Mouse (Mus musculus) kidney, adult 2 months (tissue): ENCODE measurements around the gene Tubb3. TPM values are rescaled to one million over a fixed set of nuclear protein-coding genes. Genes with fewer than 3 reads are reported as not detected.
"Not testable (repeated sequence)": the region's sequence is repeated elsewhere in the genome, so short reads cannot be mapped to it uniquely, and the experiment has no call there.

Experiments
- DNase-seq: peaks from one replicate; pipeline ENCODE4 v3.0.0; 2021
- H3K27ac ChIP-seq: fragments of 200-500 bp; 2 replicates; pipeline ENCODE4 v1.5.1; 2012; ENCODE audit warnings: low read depth, low read length, control low read depth, inconsistent platforms; ENCODE audit not compliant: insufficient read depth
- H3K27me3 ChIP-seq: fragments of 200-500 bp; replicated peaks from 2 replicates; pipeline ENCODE4 v1.6.1; 2012; ENCODE audit warnings: mild to moderate bottlenecking, moderate library complexity, low read length, inconsistent platforms; ENCODE audit not compliant: control insufficient read depth, insufficient read depth
- H3K36me3 ChIP-seq: fragments of 200-500 bp; 2 replicates; pipeline ENCODE4 v1.6.1; 2012; ENCODE audit warnings: mild to moderate bottlenecking, moderate library complexity, low read length, inconsistent platforms; ENCODE audit not compliant: control insufficient read depth, insufficient read depth
- H3K4me1 ChIP-seq: fragments of 200-500 bp; 2 replicates; pipeline ENCODE4 v1.6.1; 2011; ENCODE audit warnings: low read length; ENCODE audit not compliant: control insufficient read depth, insufficient read depth
- H3K4me3 ChIP-seq: fragments of 200-500 bp; 2 replicates; pipeline ENCODE4 v1.5.1; 2011; ENCODE audit warnings: mild to moderate bottlenecking, low read depth, low read length, control low read depth; ENCODE audit not compliant: insufficient read depth
- CTCF ChIP-seq: fragments of 200-500 bp; conservative IDR thresholded peaks from 2 replicates; pipeline ENCODE4 v1.5.1; 2011; ENCODE audit warnings: low read depth, mild to moderate bottlenecking, control low read depth, low read length, moderate library complexity, mixed read lengths; ENCODE audit not compliant: insufficient read depth, insufficient read length
- POLR2A ChIP-seq: fragments of 200-500 bp; IDR thresholded peaks from one replicate; pipeline ENCODE4 v1.6.1; 2011; ENCODE audit warnings: low read depth, low read length, control low read depth
- WGBS: fragments of 180-500 bp; shearing (Covaris S2); methylation state at CpG from one replicate; pipeline ENCODE4 v1.1.7; 2018; 5-methylcytosine and 5-hydroxymethylcytosine counted together
- polyA plus RNA-seq: library from polyadenylated mRNA; depleted of rRNA; stranded (reverse); fragments of >200 nt; gene quantifications from 2 replicates; pipeline ENCODE4 v1.2.3, GENCODE M21; 2012

The Tubb3 gene
- polyA plus RNA-seq, 1 experiment: 12.0 TPM

DNA sequence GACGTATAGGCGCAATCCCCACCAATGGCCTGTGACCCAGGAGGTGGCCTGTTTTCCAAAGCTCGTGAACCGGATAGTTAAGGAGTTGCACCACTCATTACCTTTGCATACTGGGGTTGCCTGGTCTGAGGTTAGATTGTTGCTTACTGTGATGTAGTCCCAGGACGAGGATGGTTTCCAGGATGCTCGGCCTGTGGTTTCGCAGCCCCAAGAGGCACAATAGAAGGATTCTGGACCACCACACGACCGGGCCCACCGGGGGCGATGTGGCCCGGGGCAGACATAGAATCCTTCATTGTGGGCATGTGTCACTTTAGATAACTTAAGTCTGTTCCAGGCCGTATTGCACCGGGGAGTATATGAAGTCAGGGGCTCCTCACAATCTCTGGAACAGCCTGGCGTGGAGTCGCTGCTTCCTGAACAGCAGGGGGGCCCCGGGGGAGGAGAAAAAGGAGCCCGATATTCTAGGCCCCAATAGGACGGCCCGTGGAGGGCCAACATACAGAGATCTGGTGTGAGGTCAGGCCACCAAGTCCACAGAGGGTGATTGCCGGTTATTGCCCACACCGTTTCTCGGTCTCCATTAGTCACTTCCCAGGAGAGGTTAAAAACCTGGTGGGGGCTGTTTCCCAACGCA, 16.5 kb downstream of the Tubb3 start:
- Histone ChIP-seq H3K36me3 (no peaks in the 10 kb centered on the region), H3K4me3 (no peak overlapping the region), H3K27me3 (no peaks in the 10 kb centered on the region), H3K27ac (no peak overlapping the region), H3K4me1 (peaks cover 1% of the 10 kb centered on the region; the same call in 1 of the 2 replicates)
- no peak for DNase-seq
- TF ChIP-seq CTCF (no peak), POLR2A (no peak)
- 98% methylated on average over 24 of the region's 24 CpGs for WGBS

DNA sequence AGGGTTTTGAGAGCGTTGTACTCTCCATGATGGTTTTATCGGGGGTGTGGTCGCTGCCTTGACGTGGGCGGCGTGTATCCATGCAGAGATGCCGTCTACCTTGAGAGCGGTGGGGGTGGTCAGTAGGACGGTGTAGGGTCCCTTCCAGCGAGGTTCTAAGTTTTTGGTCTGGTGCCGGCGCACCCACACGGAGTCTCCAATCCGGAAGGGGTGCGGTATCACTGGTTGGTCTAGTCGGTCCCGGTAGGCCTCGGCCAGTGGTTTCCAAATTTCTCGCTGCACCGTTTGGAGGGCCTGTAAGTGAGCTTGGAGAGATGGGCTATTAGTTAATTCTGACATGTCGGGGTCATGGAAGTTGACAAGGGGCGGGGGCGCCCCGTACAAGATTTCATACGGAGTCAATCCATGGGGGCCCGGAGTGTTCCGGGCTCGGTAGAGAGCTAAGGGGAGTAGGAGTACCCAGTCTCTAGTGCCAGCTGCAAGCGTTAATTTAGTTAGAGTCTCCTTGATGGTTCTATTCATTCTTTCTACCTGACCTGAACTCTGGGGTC, 17.2 kb downstream of the Tubb3 start:
- Histone ChIP-seq H3K27me3 (no peaks in the 10 kb centered on the region; the same call in 1 of the 2 replicates), H3K4me3 (no peak overlapping the region), H3K27ac (no peak overlapping the region), H3K4me1 (no peaks in the 10 kb centered on the region), H3K36me3 (no peaks in the 10 kb centered on the region)
- DNase-seq: no peak
- TF ChIP-seq POLR2A (no peak), CTCF (no peak)
- WGBS: 97% methylated on average over 29 of the region's 29 CpGs

DNA sequence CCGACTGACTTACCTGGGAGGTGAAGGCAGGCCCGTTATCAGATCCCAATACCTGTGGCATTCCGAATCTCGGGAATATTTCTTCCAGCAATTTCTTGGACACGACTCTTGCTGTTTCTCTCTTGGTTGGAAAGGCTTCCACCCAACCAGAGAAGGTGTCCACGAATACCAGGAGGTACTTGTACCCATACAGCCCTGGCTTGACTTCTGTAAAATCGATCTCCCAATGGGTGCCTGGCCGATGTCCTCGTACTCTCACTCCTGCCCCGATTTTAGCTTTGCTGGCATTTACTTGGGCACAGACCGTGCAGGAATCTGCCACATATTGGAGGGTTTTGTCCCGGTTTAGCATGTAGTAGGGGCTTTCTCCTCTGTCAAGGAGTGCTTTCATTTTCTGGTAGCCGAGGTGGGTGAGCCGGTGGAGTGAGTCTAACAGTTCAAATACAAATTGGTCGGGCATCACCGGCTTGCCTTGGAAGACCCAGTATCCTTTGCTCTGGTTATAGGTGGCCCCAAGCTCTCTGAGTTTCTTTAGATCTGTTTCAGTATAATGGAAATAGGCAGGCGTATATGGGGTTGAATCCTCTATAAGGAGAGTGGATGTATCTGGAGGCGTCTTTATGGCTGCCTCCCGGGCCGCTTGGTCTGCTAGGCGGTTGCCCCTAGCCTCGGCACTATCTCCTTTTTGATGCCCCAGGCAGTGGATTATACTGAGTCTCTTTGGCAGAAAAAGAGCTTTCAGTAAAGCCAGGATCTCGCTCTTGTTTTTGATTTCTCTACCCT, 17.9 kb downstream of the Tubb3 start:
- WGBS: 98% methylated on average over 23 of the region's 23 CpGs
- no peak for DNase-seq
- no peak overlapping the region for H3K27ac ChIP-seq
- no peaks in the 10 kb centered on the region for H3K36me3 ChIP-seq
- no peaks in the 10 kb centered on the region; the same call in 1 of the 2 replicates for H3K27me3 ChIP-seq
- H3K4me3 ChIP-seq: no peak overlapping the region
- no peaks in the 10 kb centered on the region for H3K4me1 ChIP-seq
- TF ChIP-seq CTCF (no peak), POLR2A (no peak)

DNA sequence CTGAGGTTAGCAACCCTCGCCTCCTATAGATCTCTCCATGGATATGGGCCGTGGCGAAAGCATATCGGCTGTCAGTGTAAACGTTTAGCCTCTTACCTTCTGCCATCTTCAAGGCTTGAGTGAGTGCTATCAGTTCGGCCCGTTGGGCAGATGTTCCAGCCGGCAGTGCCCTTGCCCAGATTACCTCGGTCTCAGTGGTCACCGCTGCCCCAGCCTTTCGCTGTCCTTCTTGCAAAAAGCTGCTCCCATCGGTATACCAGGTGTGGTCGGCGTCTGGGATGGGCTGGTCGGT, 18.4 kb downstream of the Tubb3 start:
- H3K27ac ChIP-seq, H3K4me1 ChIP-seq, H3K36me3 ChIP-seq, H3K27me3 ChIP-seq, DNase-seq, H3K4me3 ChIP-seq: not testable (repeated sequence)
- WGBS: 95% methylated on average over 15 of the region's 15 CpGs

DNA sequence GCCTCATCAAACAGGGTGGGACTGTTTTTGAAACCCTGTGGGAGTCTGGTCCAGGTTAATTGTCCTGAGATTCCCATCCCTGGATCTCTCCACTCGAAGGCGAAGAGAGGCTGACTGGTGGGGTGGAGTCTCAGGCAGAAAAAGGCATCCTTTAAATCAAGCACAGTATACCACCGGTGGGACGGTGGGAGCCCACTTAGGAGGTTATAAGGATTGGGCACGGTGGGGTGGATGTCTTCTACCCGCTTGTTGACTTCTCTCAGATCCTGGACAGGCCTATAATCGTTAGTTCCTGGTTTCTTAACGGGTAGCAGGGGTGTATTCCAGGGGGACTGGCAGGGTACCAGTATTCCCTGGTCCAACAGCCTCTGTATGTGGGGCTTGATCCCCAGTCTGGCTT, 19.7 kb downstream of the Tubb3 start:
- not testable (repeated sequence) for DNase-seq, H3K36me3 ChIP-seq, H3K4me3 ChIP-seq, H3K4me1 ChIP-seq, H3K27ac ChIP-seq, H3K27me3 ChIP-seq
- 94% methylated on average over 8 of the region's 8 CpGs for WGBS

DNA sequence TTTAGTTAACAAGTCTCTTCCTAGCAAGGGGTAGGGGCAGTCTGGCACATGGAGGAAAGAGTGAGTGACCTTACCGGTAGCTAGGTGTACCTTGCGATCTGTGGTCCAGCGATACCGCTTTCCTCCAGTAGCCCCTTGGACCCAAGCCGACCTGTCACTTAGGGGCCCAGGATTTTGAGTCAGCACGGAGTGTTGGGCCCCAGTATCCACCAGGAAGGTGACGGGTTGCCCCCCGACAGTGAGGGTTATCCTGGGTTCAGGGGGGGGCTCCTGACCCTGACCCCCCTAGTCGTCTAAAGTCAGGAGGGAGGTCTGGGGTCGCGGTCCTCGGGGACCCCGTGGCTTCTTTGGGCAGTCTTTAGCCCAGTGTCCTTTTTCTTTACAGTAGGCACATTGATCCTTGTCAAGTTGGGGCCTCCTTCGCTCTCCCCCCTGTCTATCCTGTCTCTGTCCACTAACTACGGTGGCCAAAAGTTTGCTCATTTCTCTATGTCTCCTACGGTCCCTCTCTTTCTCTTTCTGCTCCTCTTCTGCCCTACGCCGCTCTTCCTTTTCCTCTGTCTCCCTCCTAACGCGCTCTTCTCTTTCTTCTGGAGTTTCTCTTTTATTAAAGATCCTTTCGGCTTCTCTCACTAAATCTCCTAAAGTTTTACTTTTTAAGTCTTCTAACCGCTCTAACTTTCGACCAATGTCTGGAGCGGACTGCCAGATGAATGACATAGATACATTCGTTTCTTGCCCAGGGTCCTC, 20.6 kb downstream of the Tubb3 start:
- H3K27ac ChIP-seq: no peak overlapping the region
- H3K4me1 ChIP-seq: no peaks in the 10 kb centered on the region
- no peaks in the 10 kb centered on the region for H3K36me3 ChIP-seq
- 96% methylated on average over 25 of the region's 25 CpGs for WGBS
- DNase-seq: no peak
- H3K4me3 ChIP-seq: no peak overlapping the region
- H3K27me3 ChIP-seq: no peaks in the 10 kb centered on the region; the same call in 1 of the 2 replicates
- TF ChIP-seq CTCF (no peak), POLR2A (no peak)

DNA sequence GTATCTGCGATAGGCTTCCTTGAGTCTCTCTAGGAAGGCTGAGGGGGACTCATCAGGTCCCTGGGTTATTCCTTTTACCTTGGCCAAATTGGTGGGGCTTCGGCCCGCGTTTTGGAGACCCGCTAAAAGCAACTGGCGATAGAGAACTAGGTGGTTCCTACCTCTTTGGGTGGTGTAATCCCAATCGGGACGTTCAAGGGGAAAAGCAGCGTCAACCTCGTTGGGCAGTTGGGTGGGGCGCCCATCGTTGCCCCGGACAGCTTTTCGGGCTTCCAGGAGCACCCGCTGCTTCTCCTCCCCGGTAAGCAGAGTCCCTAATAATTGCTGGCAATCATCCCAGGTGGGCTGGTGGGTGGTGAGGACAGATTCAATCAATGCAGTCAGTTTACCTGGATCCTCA, 21.2 kb downstream of the Tubb3 start:
- H3K4me3 ChIP-seq: no peak overlapping the region
- no peaks in the 10 kb centered on the region for H3K36me3 ChIP-seq

DNA sequence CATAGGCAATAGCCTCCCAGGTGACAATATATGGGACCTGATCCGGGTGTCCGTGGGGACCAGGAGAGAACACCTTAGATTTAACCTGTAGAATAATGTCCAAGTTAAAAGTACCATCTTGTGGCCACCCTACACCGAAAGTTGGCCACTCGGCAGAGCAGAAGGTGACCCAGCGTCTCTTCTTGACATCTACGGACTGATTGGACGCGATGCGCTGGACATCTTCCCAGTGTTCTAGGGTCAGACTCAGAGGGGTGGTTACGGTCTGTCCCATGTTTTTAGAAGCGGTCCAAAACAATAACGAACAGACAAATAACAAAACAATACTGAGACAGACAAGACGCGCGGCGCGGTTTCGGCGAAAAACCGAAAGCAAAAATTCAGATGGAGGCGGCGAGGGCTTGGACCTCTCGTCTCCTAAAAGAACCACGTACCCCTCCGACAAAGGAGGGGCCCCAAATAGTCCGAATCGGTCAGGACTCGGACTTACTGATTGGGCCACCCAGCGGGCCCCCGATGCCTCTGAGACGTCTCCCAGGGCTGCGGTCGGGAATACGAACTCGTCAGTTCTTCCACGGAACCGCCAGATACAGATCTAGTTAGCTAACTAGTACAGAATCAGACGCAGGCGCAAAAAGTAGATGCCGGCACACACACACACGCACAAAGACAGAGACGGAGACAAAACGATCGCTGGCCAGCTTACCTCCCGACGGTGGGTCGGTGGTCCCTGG, 22.2 kb downstream of the Tubb3 start:
- not testable (repeated sequence) for DNase-seq, H3K4me3 ChIP-seq, H3K27ac ChIP-seq, H3K36me3 ChIP-seq, H3K4me1 ChIP-seq, H3K27me3 ChIP-seq
- 98% methylated on average over 47 of the region's 47 CpGs for WGBS

More for the DNA sequence above, 21.2 kb downstream of the Tubb3 start:
- H3K27me3 ChIP-seq: no peaks in the 10 kb centered on the region; the same call in 1 of the 2 replicates
- H3K27ac ChIP-seq: no peak overlapping the region
- H3K4me1 ChIP-seq: no peaks in the 10 kb centered on the region
- TF ChIP-seq CTCF (no peak), POLR2A (no peak)
- 98% methylated on average over 16 of the region's 16 CpGs for WGBS
- DNase-seq: no peak
